Mouse (Mus musculus) ES-E14 (cell line): ENCODE measurements around the gene Ppp4r1. TPM values are rescaled to one million over a fixed set of nuclear protein-coding genes. Genes with fewer than 3 reads are reported as not detected.
A peak's percentile ranks its signal among the peaks of the same experiment; 100 is the strongest.

Source experiments
- DNase-seq: peaks from one replicate; pipeline ENCODE4 v3.0.0-alpha.2; 2013; ENCODE audit warnings: low read depth, low spot score
- H3K27ac ChIP-seq: 2 replicates; pipeline ENCODE4 v1.5.1; 2012; ENCODE audit warnings: low read depth, mild to moderate bottlenecking, low read length, moderate library complexity, mixed read lengths; ENCODE audit not compliant: poor library complexity, insufficient read depth, severe bottlenecking
- H3K36me3 ChIP-seq: 2 replicates; pipeline ENCODE4 v1.6.1; 2012; ENCODE audit warnings: mild to moderate bottlenecking, low read length, moderate library complexity, mixed read lengths; ENCODE audit not compliant: control insufficient read depth, poor library complexity, insufficient read depth, severe bottlenecking
- H3K4me1 ChIP-seq, 2 experiments: fragments of 150-350 bp in 1 of 2; sonication (generic) in 1 of 2; 2 replicates each; pipeline ENCODE4 v1.6.1; 2012; ENCODE audit warnings: low read length in 2 of 2, mild to moderate bottlenecking in 1 of 2, mixed read lengths in 1 of 2; ENCODE audit not compliant: control insufficient read depth in 2 of 2, insufficient read depth in 2 of 2, poor library complexity in 1 of 2
- H3K4me3 ChIP-seq, 2 experiments: fragments of 150-350 bp in 1 of 2; sonication (generic) in 1 of 2; 2 replicates each; pipeline ENCODE4 v1.5.1; 2012; ENCODE audit warnings: low read length in 2 of 2, low read depth in 1 of 2, mild to moderate bottlenecking in 1 of 2, mixed read lengths in 1 of 2; ENCODE audit not compliant: insufficient read depth in 1 of 2, poor library complexity in 1 of 2, severe bottlenecking in 1 of 2
- H3K9ac ChIP-seq: 2 replicates; pipeline ENCODE4 v1.6.1; 2012; ENCODE audit warnings: low read depth, mild to moderate bottlenecking, low read length, mixed read lengths; ENCODE audit not compliant: poor library complexity, insufficient read depth, severe bottlenecking
- H3K9me3 ChIP-seq: fragments of 150-350 bp; sonication (generic); 2 replicates; pipeline ENCODE4 v1.6.1; 2012; ENCODE audit warnings: low read depth, mild to moderate bottlenecking, low read length; ENCODE audit not compliant: control insufficient read depth, insufficient read depth
- CHD2 ChIP-seq: IDR thresholded peaks from 2 replicates; pipeline ENCODE4 v1.6.1; 2014; ENCODE audit warnings: mild to moderate bottlenecking, low read depth, low read length, inconsistent platforms
- HCFC1 ChIP-seq: IDR thresholded peaks from 2 replicates; pipeline ENCODE4 v1.6.1; 2012; ENCODE audit warnings: low read length, inconsistent platforms, borderline replicate concordance; ENCODE audit not compliant: insufficient read depth
- MAFK ChIP-seq: IDR thresholded peaks from 2 replicates; pipeline ENCODE4 v1.6.1; 2014; ENCODE audit warnings: mild to moderate bottlenecking, low read depth, low read length, inconsistent platforms; ENCODE audit not compliant: insufficient read depth
- ZC3H11A ChIP-seq: IDR thresholded peaks from 2 replicates; pipeline ENCODE4 v1.6.1; 2012; ENCODE audit warnings: low read depth, mild to moderate bottlenecking, inconsistent platforms, low read length, borderline replicate concordance
- ZNF384 ChIP-seq: IDR thresholded peaks from 2 replicates; pipeline ENCODE4 v1.6.1; 2012; ENCODE audit warnings: low read depth, low read length, inconsistent platforms
- in situ Hi-C, 2 experiments: fragments of 600-800 bp; cut with MboI; formaldehyde crosslinking; loops; one replicate each; pipeline ENCODE4 v1.15.1; 2025; ENCODE audit warnings: low sequenced_read_pairs in 2 of 2, inconsistent platforms in 1 of 2; ENCODE audit not compliant: unreplicated experiment in 2 of 2
- total RNA-seq: library from RNA; depleted of rRNA; stranded (reverse); fragments of 300-350 nt; gene quantifications from 2 replicates; pipeline ENCODE4 v1.2.3, GENCODE M21; 2012

Gene Ppp4r1
- total RNA-seq, 1 experiment = 40.3 TPM

DNA sequence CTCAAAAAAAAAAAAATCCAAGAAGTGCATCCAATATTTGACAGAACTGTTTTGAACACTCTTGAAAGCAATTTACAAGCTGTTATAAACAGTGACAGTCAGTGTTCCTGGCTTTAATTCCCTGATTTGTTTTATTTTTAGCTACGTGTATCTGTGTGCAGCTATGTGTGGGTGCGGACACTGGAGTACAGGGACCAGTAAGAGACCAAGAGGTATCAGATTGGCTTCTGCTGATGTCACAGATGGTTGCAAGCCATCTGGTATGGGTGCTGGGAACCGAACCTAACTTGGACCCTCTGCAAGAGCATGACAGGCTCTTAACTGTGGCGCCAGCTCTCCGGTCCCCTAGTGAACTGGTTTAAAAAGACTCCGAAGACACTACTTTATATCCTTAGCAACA, 29.2 kb upstream of the Ppp4r1 start:
- TF ChIP-seq ZNF384 (no peak), CHD2 (no peak), ZC3H11A (no peak), MAFK (no peak), HCFC1 (no peak)
- in situ Hi-C loops = no loop called here

DNA sequence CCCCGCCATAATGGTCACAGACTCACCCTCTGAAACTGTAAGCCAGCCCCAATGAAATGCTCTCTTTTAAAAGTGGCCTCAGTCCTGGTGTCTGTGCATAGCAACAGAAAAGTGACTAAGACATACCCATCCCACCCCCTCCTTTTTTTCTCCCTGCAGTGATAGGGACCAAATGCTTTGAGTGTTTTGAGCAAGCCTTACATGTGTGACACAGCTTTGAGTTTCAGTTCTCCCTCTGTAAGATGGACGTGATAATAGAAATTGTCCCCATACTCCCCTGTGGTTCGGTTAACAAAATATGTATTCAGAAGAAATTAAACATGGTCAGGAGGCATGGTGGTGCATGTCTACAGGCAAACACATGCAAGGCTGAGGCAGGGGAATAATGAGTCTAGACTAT, 26.5 kb upstream of the Ppp4r1 start:
- no peak overlapping the region for H3K4me3 ChIP-seq
- no peak for TF ChIP-seq CHD2
- TF ChIP-seq HCFC1 = no peak
- no peak for TF ChIP-seq ZC3H11A
- no peak for TF ChIP-seq ZNF384
- no peak for TF ChIP-seq MAFK
- no peak overlapping the region for H3K9ac ChIP-seq
- no peaks in the 10 kb centered on the region; a peak in 1 of 4 replicates for H3K4me1 ChIP-seq
- DNase-seq = no peak
- no peak overlapping the region for H3K27ac ChIP-seq
- in situ Hi-C loops = no loop called here
- no peaks in the 10 kb centered on the region for H3K36me3 ChIP-seq
- no peaks in the 10 kb centered on the region for H3K9me3 ChIP-seq

More for the DNA sequence above, 29.2 kb upstream of the Ppp4r1 start:
- DNase-seq = no peak
- Histone ChIP-seq H3K27ac (no peak overlapping the region), H3K36me3 (no peaks in the 10 kb centered on the region), H3K4me3 (no peak overlapping the region), H3K9me3 (no peaks in the 10 kb centered on the region), H3K4me1 (no peaks in the 10 kb centered on the region; a peak in 1 of 4 replicates), H3K9ac (no peak overlapping the region)

DNA sequence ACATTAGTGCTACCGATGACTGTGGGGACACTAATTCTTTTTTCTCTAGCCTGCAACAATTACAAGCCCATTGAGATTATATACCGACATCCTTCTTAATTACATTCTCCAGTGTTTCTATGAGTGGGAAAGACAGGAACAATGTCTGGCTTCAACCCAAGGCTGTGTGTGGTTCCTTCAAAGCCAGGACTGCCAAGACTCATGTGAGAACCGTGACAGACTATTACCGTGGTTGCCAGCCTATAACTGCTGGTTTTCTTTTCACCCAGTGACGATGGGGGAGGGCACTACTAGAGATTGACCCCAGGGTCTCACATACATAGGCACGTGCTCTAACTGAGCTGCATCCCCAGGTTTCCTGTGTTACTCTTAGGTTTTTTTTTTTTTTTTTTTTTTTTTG, 25.2 kb upstream of the Ppp4r1 start:
- H3K9me3 ChIP-seq = no peaks in the 10 kb centered on the region
- TF ChIP-seq MAFK (no peak), CHD2 (no peak), ZNF384 (no peak), HCFC1 (no peak), ZC3H11A (no peak)
- in situ Hi-C loops = no loop called here

DNA sequence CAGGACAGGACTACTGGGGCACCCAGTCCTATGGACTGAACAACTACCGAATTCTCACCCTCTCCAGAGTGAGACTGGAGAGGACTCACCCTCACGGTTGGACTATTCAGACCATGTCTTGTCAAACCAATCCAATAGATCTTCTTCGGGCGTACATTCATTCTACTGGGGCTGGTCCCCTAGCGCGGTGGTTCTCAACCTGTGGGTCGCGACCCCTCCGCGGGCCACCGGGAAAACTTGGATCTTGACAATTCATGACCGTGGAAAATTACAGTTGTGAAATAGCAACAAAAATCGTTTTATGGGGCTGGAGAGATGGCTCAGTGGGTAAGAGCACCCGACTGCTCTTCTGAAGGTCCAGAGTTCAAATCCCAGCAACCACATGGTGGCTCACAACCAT, 19.2 kb upstream of the Ppp4r1 start:
- peaks cover 1 to 6% of the 10 kb centered on the region in 2 experiments; a peak in 3 of 4 replicates for H3K4me1 ChIP-seq
- peak; percentile 91 for TF ChIP-seq CHD2
- no peak for TF ChIP-seq ZNF384
- no peak for TF ChIP-seq MAFK
- TF ChIP-seq ZC3H11A = no peak
- in situ Hi-C loops = no loop called here
- H3K4me3 ChIP-seq = no peak overlapping the region; a peak in 1 of 4 replicates
- no peak overlapping the region for H3K27ac ChIP-seq
- no peak for DNase-seq
- H3K9me3 ChIP-seq = no peaks in the 10 kb centered on the region
- no peak overlapping the region for H3K9ac ChIP-seq
- no peaks in the 10 kb centered on the region for H3K36me3 ChIP-seq

More for the DNA sequence above, 25.2 kb upstream of the Ppp4r1 start:
- no peak for DNase-seq
- Histone ChIP-seq H3K9ac (no peak overlapping the region), H3K4me3 (no peak overlapping the region), H3K4me1 (no peaks in the 10 kb centered on the region; a peak in 1 of 4 replicates), H3K27ac (no peak overlapping the region), H3K36me3 (no peaks in the 10 kb centered on the region)

DNA sequence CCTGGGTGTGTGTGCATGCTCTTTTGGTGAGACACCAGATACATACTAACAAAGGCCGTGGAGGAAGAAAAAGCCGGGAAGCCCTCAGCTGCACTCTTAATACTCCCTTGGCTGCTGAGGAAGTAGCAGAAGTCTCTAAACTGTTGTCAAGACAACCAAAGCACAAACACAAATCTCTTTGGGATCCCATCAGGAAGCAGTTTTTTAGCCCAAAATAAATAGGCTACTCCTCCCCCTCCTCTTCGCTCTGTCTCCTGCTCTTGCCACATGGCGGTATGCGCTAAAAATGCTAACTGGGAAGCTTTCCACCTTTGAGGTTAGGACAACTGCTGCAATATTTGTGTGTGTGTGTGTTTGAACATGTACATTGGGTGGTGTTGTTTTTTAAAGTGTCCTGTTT, 13.9 kb upstream of the Ppp4r1 start:
- Histone ChIP-seq H3K4me1 (peaks cover 0 to 8% of the 10 kb centered on the region in 2 experiments; a peak in 1 of 4 replicates), H3K36me3 (no peaks in the 10 kb centered on the region), H3K9me3 (no peaks in the 10 kb centered on the region), H3K9ac (no peak overlapping the region), H3K4me3 (no peak overlapping the region), H3K27ac (no peak overlapping the region)
- in situ Hi-C loops = no loop called here
- TF ChIP-seq HCFC1 = no peak
- TF ChIP-seq ZC3H11A = no peak
- TF ChIP-seq MAFK = no peak
- TF ChIP-seq ZNF384 = no peak
- no peak for TF ChIP-seq CHD2
- no peak for DNase-seq
